Mouse (Mus musculus) brain, adult 10 weeks (tissue): Measurements from ENCODE around the gene 4933402N03Rik. TPM values are rescaled to one million over a fixed set of nuclear protein-coding genes. Genes with fewer than 3 reads are reported as not detected.

ENCODE experiments used
- polyA plus RNA-seq: library from polyadenylated mRNA; stranded (reverse); fragments of 350-450 nt; fragmentation: Illumina TruSeq; extraction: RNeasy Lipid Tissue Mini Kit (QIAGEN cat#74804); gene quantifications from one replicate; pipeline ENCODE4 v1.2.3, GENCODE M21; 2015; ENCODE audit warnings: low read depth, low replicate concordance

The 4933402N03Rik gene
- not detected for polyA plus RNA-seq

DNA sequence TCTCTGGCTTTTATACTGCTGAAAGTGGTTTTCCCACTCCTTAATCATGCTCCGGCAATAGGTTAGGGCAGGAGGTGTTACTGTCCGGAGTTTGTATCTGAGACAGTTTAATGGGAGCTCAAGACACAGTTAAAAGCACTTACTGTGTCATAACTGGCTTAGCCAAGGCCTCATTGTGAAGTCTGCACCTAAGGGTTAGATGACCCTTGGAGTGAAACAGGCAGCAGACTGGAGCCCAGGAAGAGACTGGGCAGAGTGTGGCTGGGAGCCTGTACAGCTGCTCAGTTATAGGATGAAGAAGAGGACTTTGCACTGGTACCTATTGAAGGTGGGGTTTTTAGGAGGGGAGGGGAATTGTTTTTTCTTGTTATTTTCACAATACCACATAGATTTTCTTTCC, at the start of gene 4933402N03Rik:
4933402N03Rik (minus strand) TSS at position 101 of the 400 bp plus-strand sequence.

GRCm38 (mm10) chr7:131174121-131174520, 28.0 kb upstream of the 4933402N03Rik start, which contains the start of gene 5430419D17Rik:
5430419D17Rik (plus strand) TSS chr7:131174402.

Other genes starting within 250 kb of the 4933402N03Rik start
- 177 TPM for gene Htra1, start 210.2 kb downstream of the 4933402N03Rik start, polyA plus RNA-seq
- gene Dmbt1, start 114.3 kb downstream of the 4933402N03Rik start, polyA plus RNA-seq = not detected
- gene 5430419D17Rik, start 28.1 kb upstream of the 4933402N03Rik start, polyA plus RNA-seq = not detected
- gene Cuzd1, start 176.0 kb upstream of the 4933402N03Rik start, polyA plus RNA-seq = 0.71 TPM
- not detected for gene Fam24b, start 183.2 kb upstream of the 4933402N03Rik start, polyA plus RNA-seq
- gene Fam24a, start 187.6 kb upstream of the 4933402N03Rik start, polyA plus RNA-seq = not detected
- gene 2310057M21Rik, start 216.4 kb upstream of the 4933402N03Rik start, polyA plus RNA-seq = 20.4 TPM
- gene Pstk, start 224.8 kb upstream of the 4933402N03Rik start, polyA plus RNA-seq = 72.4 TPM